Mouse (Mus musculus) neural tube, embryonic 14.5 days (tissue): Measurements from ENCODE around the gene Arhgap40. TPM values are rescaled to one million over a fixed set of nuclear protein-coding genes. Genes with fewer than 3 reads are reported as not detected.

ENCODE experiments used
- ATAC-seq: fragments of 200-750 bp; cut with Nextera tagmentation; 2 replicates; pipeline ENCODE4 v1.8.0; 2017; ENCODE audit warnings: low read depth, mild to moderate bottlenecking, moderate TSS enrichment, moderate library complexity
- H3K27ac ChIP-seq: fragments of 300-500 bp; sonication (generic); 2 replicates; pipeline ENCODE4 v1.5.1; 2014; ENCODE audit warnings: low read depth, mild to moderate bottlenecking, control low read depth, low read length, moderate library complexity, mixed read lengths
- H3K27me3 ChIP-seq: fragments of 300-500 bp; sonication (generic); 2 replicates; pipeline ENCODE4 v1.6.1; 2014; ENCODE audit warnings: low read length; ENCODE audit not compliant: control insufficient read depth, insufficient read depth
- H3K36me3 ChIP-seq: fragments of 300-500 bp; sonication (generic); 2 replicates; pipeline ENCODE4 v1.6.1; 2014; ENCODE audit warnings: low read length, mixed read lengths; ENCODE audit not compliant: control insufficient read depth, insufficient read depth
- H3K4me1 ChIP-seq: fragments of 300-500 bp; sonication (generic); 2 replicates; pipeline ENCODE4 v1.6.1; 2014; ENCODE audit warnings: low read length; ENCODE audit not compliant: control insufficient read depth, insufficient read depth
- H3K4me2 ChIP-seq: fragments of 300-500 bp; sonication (generic); 2 replicates; pipeline ENCODE4 v1.6.1; 2014; ENCODE audit warnings: mild to moderate bottlenecking, low read depth, low read length, control low read depth
- H3K4me3 ChIP-seq: fragments of 300-500 bp; sonication (generic); 2 replicates; pipeline ENCODE4 v1.5.1; 2014; ENCODE audit warnings: low read depth, low read length, control low read depth, mixed read lengths
- H3K9ac ChIP-seq: fragments of 300-500 bp; sonication (generic); replicated peaks from 2 replicates; pipeline ENCODE4 v1.6.1; 2014; ENCODE audit warnings: low read depth, mild to moderate bottlenecking, control low read depth, low read length, mixed read lengths
- H3K9me3 ChIP-seq: fragments of 300-500 bp; sonication (generic); 2 replicates; pipeline ENCODE4 v1.6.1; 2016; ENCODE audit warnings: low read length; ENCODE audit not compliant: control insufficient read depth
- WGBS: fragments of 180-500 bp; shearing (Covaris S2); extraction: QIAGEN DNeasy Blood & Tissue Kit; methylation state at CpG from one replicate; pipeline ENCODE4 v1.1.7; 2014; 5-methylcytosine and 5-hydroxymethylcytosine counted together
- polyA plus RNA-seq: library from polyadenylated mRNA; unstranded; fragments of >200 nt; fragmentation: Nextera tagmentation; extraction: Ambion mirVana; gene quantifications from 2 replicates; pipeline ENCODE4 v1.2.1, GENCODE M21; 2014

The Arhgap40 gene
- polyA plus RNA-seq, 1 experiment from 2014 or later, result 0.91 TPM

GRCm38 (mm10) chr2:158539433-158540305 is 27.1 kb downstream of the Arhgap40 start:
- ATAC-seq, result peak; percentile 49; the same call in 1 of the 2 replicates
- H3K27ac ChIP-seq, result no peak overlapping the region; the same call in 1 of the 2 replicates
- H3K9ac ChIP-seq, result peak overlapping the region; percentile 21; the same call in 1 of the 2 replicates
- no peaks in the 10 kb centered on the region for H3K4me1 ChIP-seq
- peak overlapping the region; percentile 29 for H3K4me2 ChIP-seq
- no peaks in the 10 kb centered on the region for H3K27me3 ChIP-seq
- H3K9me3 ChIP-seq, result no peaks in the 10 kb centered on the region
- 0 out of 2 replicates have a peak overlapping the region, but pooled peaks have one; percentile 1 for H3K4me3 ChIP-seq
- 52% methylated on average over 24 of the region's 24 CpGs for WGBS
- no peaks in the 10 kb centered on the region for H3K36me3 ChIP-seq

GRCm38 (mm10) chr2:158541286-158541685 is 28.7 kb downstream of the Arhgap40 start:
- Histone ChIP-seq H3K36me3 (no peaks in the 10 kb centered on the region), H3K27ac (no peak overlapping the region), H3K4me2 (no peak overlapping the region), H3K27me3 (no peaks in the 10 kb centered on the region), H3K4me1 (no peaks in the 10 kb centered on the region), H3K9ac (no peak overlapping the region), H3K4me3 (no peak overlapping the region), H3K9me3 (no peaks in the 10 kb centered on the region)
- ATAC-seq, result no peak
- WGBS, result 60% methylated on average over 4 of the region's 4 CpGs

GRCm38 (mm10) chr2:158545266-158545665 is 32.7 kb downstream of the Arhgap40 start:
- Histone ChIP-seq H3K9ac (no peak overlapping the region), H3K4me1 (0 out of 2 replicates have a peak, but pooled peaks cover 3% of the 10 kb centered on the region), H3K4me2 (no peak overlapping the region), H3K4me3 (no peak overlapping the region), H3K27ac (no peak overlapping the region), H3K27me3 (no peaks in the 10 kb centered on the region), H3K9me3 (no peaks in the 10 kb centered on the region), H3K36me3 (no peaks in the 10 kb centered on the region)
- no peak for ATAC-seq
- WGBS, result 79% methylated on average over 2 of the region's 2 CpGs

- Histone ChIP-seq H3K9ac (0 out of 2 replicates have a peak overlapping the region, but pooled peaks have one; percentile 34), H3K4me1 (0 out of 2 replicates have a peak, but pooled peaks cover 6% of the 10 kb centered on the region), H3K4me2 (no peak overlapping the region), H3K36me3 (no peaks in the 10 kb centered on the region), H3K27me3 (no peaks in the 10 kb centered on the region), H3K27ac (no peak overlapping the region), H3K9me3 (no peaks in the 10 kb centered on the region), H3K4me3 (no peak overlapping the region)
- ATAC-seq, result peak; percentile 74; the same call in 1 of the 2 replicates
- WGBS, result 2% methylated on average over 17 of the region's 17 CpGs
Measured at GRCm38 (mm10) chr2:158546751-158547150, 34.2 kb downstream of the Arhgap40 start.

- H3K27me3 ChIP-seq, result no peaks in the 10 kb centered on the region
- H3K4me1 ChIP-seq, result 0 out of 2 replicates have a peak, but pooled peaks cover 6% of the 10 kb centered on the region
- no peak overlapping the region for H3K27ac ChIP-seq
- 5% methylated on average over 3 of the region's 3 CpGs for WGBS
- H3K9me3 ChIP-seq, result no peaks in the 10 kb centered on the region
- no peak overlapping the region for H3K4me3 ChIP-seq
- H3K9ac ChIP-seq, result no peak overlapping the region
- no peak overlapping the region for H3K4me2 ChIP-seq
- H3K36me3 ChIP-seq, result no peaks in the 10 kb centered on the region
- peak; percentile 48; the same call in 1 of the 2 replicates for ATAC-seq
Measured at GRCm38 (mm10) chr2:158550067-158550466, 37.5 kb downstream of the Arhgap40 start.

GRCm38 (mm10) chr2:158554366-158554765 is 41.8 kb downstream of the Arhgap40 start:
- ATAC-seq, result no peak
- WGBS, result 19% methylated on average over 10 of the region's 10 CpGs
- Histone ChIP-seq H3K27ac (no peak overlapping the region), H3K9ac (no peak overlapping the region), H3K36me3 (no peaks in the 10 kb centered on the region), H3K9me3 (no peaks in the 10 kb centered on the region), H3K4me1 (peaks cover 14% of the 10 kb centered on the region), H3K4me2 (no peak overlapping the region), H3K4me3 (no peak overlapping the region), H3K27me3 (no peaks in the 10 kb centered on the region)

GRCm38 (mm10) chr2:158555252-158555651 is 42.7 kb downstream of the Arhgap40 start:
- ATAC-seq, result no peak
- no peaks in the 10 kb centered on the region for H3K27me3 ChIP-seq
- H3K9me3 ChIP-seq, result no peaks in the 10 kb centered on the region
- WGBS, result 5% methylated on average over 7 of the region's 7 CpGs
- no peak overlapping the region for H3K4me2 ChIP-seq
- H3K4me3 ChIP-seq, result no peak overlapping the region
- H3K36me3 ChIP-seq, result no peaks in the 10 kb centered on the region
- no peak overlapping the region for H3K9ac ChIP-seq
- H3K27ac ChIP-seq, result no peak overlapping the region
- H3K4me1 ChIP-seq, result peaks cover 16% of the 10 kb centered on the region

- H3K27me3 ChIP-seq, result no peaks in the 10 kb centered on the region
- no peak overlapping the region for H3K27ac ChIP-seq
Measured at GRCm38 (mm10) chr2:158555812-158556211, 43.2 kb downstream of the Arhgap40 start.

GRCm38 (mm10) chr2:158556225-158556624 is 43.6 kb downstream of the Arhgap40 start:
- Histone ChIP-seq H3K9me3 (no peaks in the 10 kb centered on the region), H3K27me3 (no peaks in the 10 kb centered on the region), H3K27ac (peak overlapping the region; percentile 44), H3K4me3 (peak overlapping the region; percentile 19), H3K4me2 (peak overlapping the region; percentile 48), H3K9ac (no peak overlapping the region), H3K36me3 (no peaks in the 10 kb centered on the region), H3K4me1 (peaks cover 20% of the 10 kb centered on the region)
- 1% methylated on average over 20 of the region's 20 CpGs for WGBS
- ATAC-seq, result peak; percentile 23

More at GRCm38 (mm10) chr2:158555812-158556211, 43.2 kb downstream of the Arhgap40 start:
- Histone ChIP-seq H3K4me2 (peak overlapping the region; percentile 48), H3K36me3 (no peaks in the 10 kb centered on the region), H3K4me3 (peak overlapping the region; percentile 19), H3K4me1 (peaks cover 16% of the 10 kb centered on the region), H3K9me3 (no peaks in the 10 kb centered on the region), H3K9ac (no peak overlapping the region)
- 1% methylated on average over 8 of the region's 8 CpGs for whole genome bisulfite sequencing
- ATAC-seq, result peak; percentile 19
